Mouse (Mus musculus) megakaryocyte, adult 5-6 weeks (primary cell): ENCODE measurements around the gene Trim44. TPM values are rescaled to one million over a fixed set of nuclear protein-coding genes. Genes with fewer than 3 reads are reported as not detected.

Source experiments
- ATAC-seq: 2 replicates; pipeline ENCODE4 v1.8.0; 2016; ENCODE audit warnings: mild to moderate bottlenecking, inconsistent platforms; ENCODE audit not compliant: poor library complexity, severe bottlenecking
- total RNA-seq, 2 experiments: library from RNA; stranded (forward) in 1 of 2; stranded (reverse) in 1 of 2; fragments of 153-499, 151-499 nt in 1 of 2; fragments of 221-1000, 200-1000 nt in 1 of 2; gene quantifications; 2 replicates each; pipeline versions ENCODE4 v1.2.3 to v1.2.4; 2015 to 2017

Trim44 gene
- total RNA-seq, 2 experiments from 2014 or later = 18.4 to 21.2 TPM

DNA sequence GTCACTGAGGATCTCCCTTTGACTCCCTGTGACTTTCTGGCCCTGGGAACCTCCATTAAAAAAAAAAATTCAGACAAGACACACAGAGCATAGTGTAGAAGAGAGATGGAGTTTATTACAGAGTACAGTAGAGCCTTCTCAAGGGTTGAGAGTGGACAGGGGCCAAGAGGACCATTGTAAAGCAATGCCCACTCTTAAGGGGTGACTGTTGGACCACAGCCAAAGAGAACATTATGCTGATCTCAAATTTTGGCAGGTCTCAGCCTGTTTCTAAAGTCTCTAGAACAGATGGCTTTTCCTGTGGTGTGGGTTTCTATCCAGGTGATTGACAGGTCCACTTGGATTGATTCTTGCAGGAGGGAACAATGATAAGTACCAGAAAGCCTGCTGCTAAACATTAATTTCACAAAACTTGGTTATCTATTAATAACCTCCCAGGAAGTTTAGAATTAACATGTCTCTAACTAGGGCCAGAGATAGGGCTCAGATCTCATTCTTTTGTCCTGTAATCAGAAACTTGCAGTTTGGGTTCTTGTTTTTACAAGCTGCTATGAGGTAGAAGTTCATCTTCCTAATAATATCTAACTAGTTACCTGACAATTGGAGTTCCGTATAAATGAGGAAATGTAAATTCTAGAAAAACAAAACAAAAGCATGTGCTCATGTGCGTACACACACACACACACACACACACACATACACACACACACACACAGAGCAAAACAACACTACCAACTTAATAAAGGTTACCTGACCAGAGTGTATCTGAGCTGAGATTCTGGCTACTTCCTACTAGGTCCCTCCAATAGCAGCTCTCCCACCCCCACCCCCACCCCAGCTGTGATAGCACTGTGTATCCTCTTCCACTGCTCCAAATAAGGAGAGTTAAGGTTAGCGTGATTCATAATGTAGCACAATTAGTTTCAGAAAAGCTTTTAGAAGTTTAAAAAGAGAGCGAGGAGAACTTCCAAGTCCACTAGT lies 1.0 kb downstream of the Trim44 start:
- no peak for ATAC-seq

DNA sequence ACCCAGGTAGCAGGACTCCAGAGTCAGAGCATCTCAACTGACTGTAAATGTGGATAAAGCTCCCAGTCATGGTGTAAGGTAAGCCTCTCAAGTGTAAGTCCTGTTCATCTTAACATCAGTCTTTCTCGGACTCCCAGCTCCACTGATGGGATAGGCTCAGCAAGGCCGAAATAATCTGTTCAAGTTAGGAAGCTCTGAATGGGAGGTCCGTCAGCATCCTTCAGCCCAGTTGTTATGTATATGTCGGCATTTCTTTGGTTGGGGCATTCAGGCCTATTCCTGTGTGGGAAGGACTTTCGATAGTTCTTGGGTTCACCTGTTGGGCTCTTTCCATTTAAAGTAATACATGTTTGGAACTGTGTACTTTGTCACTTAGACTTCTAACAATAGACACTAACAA lies 3.6 kb downstream of the Trim44 start:
- no peak for ATAC-seq

DNA sequence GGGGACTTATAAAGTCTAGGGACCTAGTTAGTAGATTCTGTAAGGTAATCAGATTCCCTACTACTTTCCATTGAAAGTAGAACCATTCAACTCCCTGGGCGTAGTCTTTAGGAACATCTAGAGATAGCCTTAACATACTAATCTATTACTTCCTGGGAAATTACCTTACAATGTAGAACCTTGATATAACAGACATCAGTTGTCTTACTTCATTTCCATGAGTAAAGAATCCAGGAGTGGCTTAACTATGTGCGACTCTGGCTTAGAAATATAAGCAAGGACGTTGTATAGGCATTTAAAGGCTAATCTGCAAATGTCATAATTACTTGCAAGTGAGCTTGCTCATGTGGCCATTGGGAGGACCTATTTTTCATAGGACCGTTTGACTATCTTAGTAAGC lies 4.3 kb downstream of the Trim44 start:
- no peak for ATAC-seq

DNA sequence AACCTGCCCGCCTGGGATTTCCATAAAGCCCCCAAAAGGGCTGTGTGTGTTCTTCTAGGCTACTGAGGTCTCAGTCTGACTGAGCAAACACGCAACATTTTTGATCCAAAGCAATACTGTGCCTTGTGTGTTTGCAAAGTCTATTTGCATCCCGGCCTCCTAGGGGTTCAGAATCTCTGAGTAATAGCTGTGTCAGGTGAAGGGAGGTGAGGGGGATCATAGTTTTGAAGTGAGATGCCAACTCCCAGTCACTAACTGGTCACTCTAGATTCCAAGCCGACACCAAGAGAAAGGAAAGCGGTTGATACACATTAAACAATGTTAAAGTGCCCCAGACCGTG lies 6.3 kb downstream of the Trim44 start:
- no peak for ATAC-seq

DNA sequence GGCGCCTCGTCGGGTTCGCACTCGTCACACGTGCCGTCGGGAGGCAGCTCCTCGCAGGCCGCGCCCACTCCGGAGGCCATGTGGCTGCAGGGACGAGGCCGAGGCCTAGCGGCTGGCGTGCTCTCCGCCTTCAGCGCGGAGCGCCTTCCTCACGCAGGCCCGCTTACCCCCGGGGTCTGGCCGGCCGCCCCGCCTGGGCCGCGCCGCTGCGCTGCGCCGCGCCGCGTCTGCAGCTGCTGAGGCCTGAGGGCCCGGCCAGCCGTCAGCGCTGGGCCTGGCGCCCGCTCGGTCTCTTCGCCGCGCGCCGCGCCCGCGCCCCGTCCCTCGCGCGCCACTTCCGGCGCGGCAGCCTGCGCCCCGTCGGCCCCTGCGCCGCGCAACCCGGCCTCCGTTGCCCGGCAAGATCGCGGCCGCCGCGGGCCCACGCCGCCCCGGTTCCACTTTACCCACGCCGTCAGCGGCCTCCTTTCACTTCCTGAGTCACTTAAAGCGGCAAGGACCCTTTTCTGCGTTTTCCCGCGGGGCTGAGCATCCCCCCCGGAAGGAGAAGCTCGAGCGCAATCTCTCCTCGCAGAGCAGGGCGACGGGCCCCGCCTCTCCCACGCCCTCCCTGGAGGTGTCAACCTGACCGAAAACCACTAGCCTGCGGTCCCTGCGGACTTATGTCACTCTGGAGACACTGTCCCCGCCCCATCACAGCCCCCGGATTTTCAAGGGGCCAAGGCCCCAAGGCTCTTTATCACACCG lies 6.8 kb downstream of the Trim44 start:
- peak; percentile 84 for ATAC-seq

DNA sequence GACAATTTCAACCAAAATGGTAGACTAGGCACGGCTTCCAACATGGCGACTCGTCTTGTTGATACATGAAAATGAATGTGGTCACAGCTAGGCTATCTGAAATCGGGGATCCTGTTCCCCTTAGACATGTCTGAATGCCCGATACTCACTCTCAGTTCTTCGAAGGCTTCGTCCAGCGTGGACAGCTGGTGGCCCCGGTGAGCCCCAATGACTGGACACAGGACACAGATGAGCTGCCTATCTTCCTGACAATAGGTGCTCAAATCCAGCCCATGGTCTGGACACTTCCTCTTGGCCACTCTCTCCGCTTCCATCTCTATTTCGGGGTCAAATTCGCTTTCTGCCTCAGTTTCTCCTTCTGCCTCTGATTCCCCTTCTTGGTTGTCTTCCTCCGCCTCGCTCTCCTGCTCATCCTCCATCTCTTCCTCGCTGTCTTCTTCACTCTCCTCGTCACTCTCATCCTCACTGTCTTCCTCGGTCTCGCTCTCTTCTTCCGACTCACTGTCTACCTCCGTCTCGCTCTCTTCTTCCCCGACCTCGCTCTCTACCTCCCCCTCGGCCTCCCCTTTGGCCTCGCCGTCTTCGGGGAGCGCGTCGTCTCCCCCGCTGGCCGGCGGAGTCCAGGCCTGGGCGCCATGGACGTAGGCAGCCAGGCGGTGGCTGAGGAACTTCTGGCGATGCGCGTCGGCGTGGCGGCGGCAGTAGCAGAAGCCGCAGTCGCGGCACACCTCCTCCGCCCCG lies 7.6 kb downstream of the Trim44 start:
- no peak for ATAC-seq

DNA sequence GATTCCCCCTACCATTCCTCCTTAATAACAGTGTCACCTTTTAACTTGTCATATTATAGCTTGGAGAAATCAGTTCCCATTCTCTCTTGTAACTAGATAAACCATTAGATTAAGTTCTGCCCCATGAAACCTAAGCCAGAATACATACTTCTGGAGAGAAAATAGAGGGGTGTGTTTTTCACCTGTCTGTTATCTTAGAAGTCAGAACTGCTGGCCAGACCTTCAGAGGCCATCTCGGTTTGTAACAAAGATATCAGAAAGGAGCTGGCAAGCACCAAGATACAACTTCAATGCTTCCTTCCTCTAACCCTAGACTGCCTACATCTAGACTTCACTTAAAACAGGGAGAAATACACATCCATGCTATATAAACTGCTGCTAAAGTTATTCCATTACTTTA lies 11.1 kb downstream of the Trim44 start:
- ATAC-seq = no peak

DNA sequence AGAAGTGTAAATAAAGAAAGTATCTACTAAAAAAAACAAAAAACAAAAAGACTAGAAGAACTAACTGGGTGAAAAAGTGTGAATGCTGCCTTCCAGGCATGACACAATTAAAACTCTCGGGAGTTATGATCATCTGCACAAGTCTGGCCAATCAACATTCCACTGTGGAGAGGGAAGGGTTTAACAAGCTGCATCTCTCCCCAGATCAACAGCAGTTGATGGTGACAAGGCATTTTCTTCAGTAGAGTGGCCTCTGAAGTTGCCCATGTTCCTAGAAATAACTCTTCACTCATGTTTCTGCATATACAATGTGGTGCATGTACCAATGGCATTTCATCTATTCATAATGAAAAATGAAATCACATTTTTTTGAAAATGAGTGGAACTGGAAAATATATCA lies 14.2 kb downstream of the Trim44 start:
- ATAC-seq = no peak

DNA sequence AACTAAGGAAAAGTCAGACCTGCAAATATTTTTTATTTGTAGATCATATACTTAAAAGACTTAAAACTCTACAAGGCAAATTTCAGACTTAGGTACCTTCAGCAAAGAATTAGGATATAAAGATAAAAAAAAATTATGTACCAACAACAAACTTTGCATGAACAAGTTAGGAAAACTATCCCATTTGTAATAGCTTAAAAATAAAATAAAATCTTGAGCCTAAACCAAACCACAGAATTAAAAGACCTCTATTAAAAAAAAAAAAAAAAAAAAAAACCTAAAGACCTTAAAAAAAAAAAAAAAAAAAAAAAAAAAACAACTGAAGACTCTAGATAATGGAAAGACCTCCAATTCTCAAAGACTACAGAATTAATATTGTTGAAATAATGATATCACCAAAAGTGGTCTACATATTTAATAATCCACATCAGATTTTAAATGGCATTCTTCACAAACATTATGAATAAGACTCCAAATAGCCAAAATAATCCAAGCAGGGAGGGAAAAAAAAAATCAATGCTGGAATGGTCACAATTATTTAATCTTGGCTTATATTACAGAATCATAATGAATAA lies 22.2 kb downstream of the Trim44 start:
- no peak for ATAC-seq

DNA sequence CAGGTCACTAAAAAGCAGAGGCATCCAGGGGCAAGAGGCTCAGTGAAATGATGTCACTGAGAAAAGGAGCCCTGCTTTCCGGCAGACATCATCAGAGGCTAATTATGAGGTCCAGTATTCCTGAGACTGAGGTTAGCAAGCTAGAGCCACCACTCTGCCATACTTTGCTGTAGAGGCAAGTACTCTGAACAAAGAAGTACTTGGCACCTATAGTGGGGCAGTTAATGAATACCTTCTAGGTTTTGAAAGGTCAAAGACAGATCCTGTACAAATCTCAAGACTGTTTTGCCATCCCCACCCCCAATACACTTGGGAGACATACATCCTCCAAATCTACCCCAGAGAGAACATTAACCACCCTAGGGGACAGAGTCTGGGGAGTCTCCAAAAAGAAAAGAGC lies 23.1 kb downstream of the Trim44 start:
- ATAC-seq = no peak

DNA sequence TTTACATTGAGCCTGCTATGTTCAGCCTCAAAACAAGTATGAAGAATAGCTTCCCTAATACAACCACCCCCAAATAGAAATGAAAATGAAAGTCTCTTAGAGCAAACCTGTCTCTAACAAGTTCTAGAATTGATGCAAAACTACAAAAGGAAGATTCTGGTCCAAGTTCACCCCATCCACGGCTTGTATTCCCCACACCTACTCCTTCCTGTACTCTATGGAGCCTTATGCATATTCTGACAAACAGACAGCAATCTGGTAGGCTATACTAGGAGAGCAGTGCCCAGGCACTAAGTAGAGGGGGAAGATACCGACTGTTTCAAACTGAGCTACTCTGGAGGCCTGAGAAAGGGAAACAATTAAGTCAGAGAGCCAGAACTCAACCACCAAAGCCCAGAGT lies 23.6 kb downstream of the Trim44 start:
- no peak for ATAC-seq

DNA sequence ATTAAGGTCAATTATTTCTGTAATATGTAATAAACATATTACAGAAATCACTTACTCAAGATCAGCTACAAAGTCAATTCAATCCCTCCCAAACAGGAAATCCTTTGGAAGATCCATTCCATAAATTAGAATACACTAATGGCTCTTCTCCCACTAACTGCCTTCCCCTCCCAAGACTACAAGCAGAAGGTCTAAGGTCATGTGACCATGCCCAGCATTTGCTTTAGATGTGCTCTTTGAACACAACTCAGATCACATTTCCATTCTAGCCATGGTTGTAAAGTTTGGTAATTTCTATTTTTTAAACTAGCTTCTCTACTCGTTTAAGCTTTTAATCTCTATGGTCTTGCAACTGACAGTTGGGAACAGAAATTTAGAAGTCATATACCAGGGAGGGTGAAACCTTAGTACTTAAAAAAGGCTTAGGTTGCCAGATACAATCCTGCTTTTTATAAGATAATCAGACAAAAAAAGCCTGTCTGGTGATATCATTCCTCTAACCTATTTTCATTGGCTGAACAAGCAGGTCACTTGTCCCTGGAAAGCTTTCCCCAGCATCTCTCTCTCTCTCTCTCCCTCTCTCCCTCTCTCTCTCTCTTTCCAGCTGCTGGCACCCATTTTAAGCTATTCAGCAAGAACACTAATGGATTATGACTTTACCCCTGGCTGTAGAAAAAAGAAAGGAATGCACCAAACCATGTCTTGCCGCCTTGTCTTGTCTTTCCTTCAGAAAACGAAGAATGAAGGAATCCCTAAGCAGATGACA lies 24.4 kb downstream of the Trim44 start:
- no peak for ATAC-seq

DNA sequence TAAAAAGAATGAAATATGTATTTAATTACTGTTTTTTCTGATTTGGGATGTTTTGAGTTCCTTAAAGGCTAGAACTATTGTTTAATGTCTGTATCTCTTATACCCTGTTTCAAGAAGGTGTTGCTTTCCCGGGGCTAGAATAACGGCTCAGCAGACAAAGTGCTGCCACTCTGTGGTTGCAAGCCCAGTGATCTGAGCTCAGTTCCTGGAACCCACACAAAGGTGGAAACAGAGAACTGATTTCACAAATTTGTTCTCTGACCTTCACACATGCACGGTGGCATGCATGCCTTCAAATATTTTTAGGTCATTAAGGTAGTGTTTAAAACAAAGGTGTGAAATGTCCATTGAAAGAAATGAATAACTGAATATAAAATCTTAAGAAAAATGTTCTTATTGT lies 25.1 kb downstream of the Trim44 start:
- ATAC-seq = no peak

DNA sequence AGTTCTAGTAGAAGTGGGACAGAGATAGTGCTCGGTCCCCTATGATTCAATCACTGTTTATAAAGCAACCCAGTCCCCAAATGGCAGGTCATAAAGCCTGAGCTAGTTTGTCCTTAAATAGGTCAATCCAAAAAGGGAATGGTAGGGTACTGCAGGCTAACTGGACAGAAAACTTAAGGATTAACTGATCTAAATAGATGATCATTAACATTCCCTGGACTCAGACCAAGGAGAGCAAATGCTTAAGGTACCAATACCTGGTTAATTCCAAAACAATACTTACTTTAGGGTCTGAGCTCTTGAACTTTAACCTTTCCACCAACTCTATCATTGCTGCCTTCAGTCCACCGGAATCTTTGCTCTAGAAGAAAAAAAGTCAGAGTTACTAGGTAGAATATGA lies 27.0 kb downstream of the Trim44 start:
- ATAC-seq = no peak

DNA sequence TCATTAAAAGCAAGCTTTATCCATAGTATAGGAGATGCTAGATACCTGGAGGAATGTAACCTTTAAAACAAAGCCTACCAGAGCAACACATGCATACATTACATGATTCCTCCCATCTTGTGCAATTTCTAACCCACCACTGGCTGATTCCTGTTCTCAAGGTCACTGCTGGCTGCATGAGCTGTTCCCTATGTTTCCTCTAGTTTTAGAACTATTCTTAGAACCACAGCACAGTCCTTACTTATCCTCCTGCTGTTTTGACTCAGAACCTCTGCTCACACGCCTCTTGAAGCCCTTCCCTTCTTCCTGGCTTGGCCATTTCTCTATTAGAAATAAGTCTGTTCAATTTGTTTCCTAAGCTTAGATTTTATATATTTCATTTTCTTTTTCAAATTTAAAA lies 28.7 kb downstream of the Trim44 start:
- ATAC-seq = no peak

DNA sequence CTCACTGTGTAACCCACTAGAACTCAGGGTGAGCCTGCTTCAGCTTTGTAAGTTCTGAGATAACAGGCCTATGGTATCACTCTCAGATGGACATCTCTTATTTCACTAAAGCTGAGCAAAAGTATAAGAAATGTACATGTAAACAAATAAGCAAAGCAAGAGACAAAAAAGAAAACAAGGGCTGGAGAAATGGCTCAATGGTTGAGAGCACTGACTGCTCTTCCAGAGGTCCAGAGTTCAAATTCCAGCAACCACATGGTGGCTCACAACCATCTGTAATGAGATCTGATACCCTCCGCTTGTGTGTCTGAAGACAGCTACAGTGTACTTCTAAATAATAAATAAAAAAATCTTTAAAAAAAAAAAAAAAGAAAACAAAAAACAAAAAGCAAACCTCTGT lies 29.2 kb downstream of the Trim44 start:
- no peak for ATAC-seq

DNA sequence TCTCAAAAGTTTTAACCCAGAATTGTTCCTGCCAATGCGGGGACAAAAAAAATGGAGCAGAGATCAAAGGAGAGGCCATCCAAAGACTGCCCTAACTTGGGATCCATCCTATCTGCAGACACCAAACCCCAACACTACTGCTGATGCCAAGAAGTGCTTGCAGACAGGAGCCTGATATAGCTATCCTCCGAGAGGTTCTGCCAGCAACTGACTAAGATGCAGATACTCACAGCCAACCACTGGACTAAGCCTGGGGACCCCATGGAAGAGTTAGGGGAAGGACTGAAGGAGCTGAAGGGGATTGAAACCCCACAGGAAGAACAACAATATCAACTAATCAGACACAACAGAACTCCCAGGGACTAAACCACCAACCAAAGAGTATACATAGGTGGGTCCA lies 30.3 kb downstream of the Trim44 start:
- no peak for ATAC-seq

DNA sequence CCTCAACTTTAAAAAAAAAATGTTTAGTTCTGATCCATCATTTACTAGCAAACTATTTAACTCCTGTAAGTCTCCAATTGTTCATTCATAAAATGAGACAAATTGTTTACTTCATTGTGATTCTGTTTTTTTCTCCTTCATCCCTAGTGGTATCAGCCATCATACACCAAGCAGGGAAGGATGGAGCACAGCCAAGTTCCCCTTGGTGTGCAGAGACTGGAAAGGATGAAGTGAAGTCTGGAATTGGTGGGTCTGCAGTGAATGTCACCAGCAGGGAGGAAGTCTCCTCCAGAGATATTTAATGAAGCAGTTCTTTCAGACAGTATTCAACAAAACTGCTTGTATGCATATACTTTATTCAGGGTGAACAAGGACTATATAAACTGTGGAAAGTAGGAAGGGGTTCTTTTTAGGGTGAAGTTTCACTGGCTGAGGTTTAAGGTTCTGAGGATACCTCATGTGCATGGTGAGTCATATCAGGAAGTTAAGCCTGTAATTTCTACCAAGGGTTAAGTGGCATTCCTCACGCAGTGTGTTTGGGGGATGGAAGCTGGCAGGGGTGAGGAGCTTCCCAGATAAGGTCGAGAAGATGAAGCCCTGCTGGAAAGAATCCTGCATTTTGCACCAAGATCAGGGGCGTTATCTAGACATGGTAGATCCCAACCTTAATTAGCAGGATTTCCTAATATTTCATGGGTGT lies 34.1 kb downstream of the Trim44 start:
- no peak for ATAC-seq

DNA sequence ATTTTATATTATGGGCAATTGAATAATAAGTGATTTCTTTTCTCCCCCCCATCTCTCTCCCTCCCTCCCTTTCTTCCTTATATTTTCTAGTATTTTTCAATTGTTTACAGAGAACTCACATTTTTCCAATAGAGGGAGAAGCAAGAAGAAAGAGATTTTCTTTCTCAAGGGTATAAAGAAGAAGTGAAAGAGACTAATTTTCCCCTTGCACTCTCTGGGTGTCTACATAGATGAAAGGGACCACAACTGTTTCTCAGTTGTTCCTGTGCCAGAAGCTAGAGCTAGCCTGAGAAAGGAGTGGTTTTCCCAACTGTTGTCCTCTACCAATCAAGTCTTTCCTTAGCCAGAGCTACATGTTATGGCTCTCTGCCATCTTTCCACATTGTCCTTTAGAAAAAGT lies 34.9 kb downstream of the Trim44 start:
- ATAC-seq = 0 out of 2 replicates have a peak, but pooled peaks have one; percentile 35

DNA sequence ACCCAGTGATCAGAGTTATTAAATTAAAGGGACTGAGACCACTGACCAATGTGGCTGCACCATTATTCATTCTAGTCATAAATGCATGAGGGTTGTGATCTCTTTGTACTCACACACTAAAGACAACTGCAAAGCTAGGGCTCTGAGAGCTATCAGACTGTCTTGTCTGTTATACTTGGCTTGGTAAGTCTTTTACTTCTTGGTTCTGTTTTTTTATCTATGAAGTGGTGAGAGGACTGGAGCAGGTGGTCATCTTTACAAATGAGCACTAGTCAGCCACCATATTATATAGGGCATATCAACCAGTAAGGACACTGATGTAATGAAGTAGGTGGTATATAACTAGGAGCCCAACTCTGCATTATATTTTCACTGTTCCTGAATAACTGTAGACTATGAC lies 36.3 kb downstream of the Trim44 start:
- ATAC-seq = no peak
